Comparison of ENCODE assay signal across 8 mouse cellular contexts in the genomic region with DNA sequence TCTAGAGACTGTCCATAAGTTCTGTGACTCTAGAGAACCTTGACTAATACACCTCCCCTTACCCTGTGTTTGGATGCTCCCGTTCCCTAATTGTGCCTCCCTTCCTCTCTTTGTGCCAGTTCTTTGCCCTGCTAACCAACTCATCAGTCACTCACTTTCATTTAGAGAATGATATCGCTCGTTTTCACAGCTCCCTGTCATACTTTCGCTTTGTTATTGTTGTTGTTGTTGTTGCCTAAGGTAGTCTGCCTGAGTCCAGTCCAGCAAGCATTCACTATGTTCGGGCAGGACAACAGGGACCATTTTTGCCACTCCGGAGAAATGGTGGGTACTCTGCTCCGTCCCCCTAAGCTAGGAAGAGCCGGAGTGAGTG. TPM values are rescaled to one million over a fixed set of nuclear protein-coding genes. Genes with fewer than 3 reads are reported as not detected.
DNase-seq lines count a peak whose midpoint lies in the region; ATAC-seq and TF ChIP-seq lines count a peak whose summit lies in the region.

No protein-coding gene starts in this region.

- H3K9me3 ChIP-seq in embryonic facial prominence, embryonic 10.5 days, result no peaks in the 10 kb centered on the region
- H3K9me3 ChIP-seq in hindbrain, embryonic 16.5 days (ENCODE audit: control insufficient read depth, low read length), result no peaks in the 10 kb centered on the region
- H3K9me3 ChIP-seq in midbrain, embryonic 14.5 days (ENCODE audit: control insufficient read depth, low read length), result no peaks in the 10 kb centered on the region

- H3K4me1 ChIP-seq in kidney, adult 2 months (ENCODE audit: control insufficient read depth, insufficient read depth, low read length), result no peaks in the 10 kb centered on the region
- no peaks in the 10 kb centered on the region for H3K4me1 ChIP-seq in embryonic facial prominence, embryonic 10.5 days
- no peaks in the 10 kb centered on the region for H3K4me1 ChIP-seq in hindbrain, embryonic 16.5 days (ENCODE audit: control insufficient read depth, insufficient read depth, low read depth, low read length)
- no peaks in the 10 kb centered on the region for H3K4me1 ChIP-seq in midbrain, embryonic 14.5 days (ENCODE audit: control insufficient read depth, insufficient read depth, low read length)

- peak overlapping the region; percentile 42 for H3K4me2 ChIP-seq in hindbrain, embryonic 16.5 days (ENCODE audit: low read length)
- peak overlapping the region; percentile 23 for H3K4me2 ChIP-seq in midbrain, embryonic 14.5 days (ENCODE audit: low read length)

- TF ChIP-seq CTCF in kidney, adult 2 months (conservative IDR thresholded peaks at IDR 0.05; ENCODE audit: insufficient read depth, insufficient read length, low read depth, low read length), result no peak

- WGBS in kidney, adult 2 months, result 20% methylated on average over 8 of the region's 8 CpGs
- WGBS in embryonic facial prominence, embryonic 10.5 days, result 72% methylated on average over 8 of the region's 8 CpGs
- WGBS in hindbrain, embryonic 16.5 days, result 62% methylated on average over 8 of the region's 8 CpGs
- WGBS in midbrain, embryonic 14.5 days, result 67% methylated on average over 8 of the region's 8 CpGs

- peak overlapping the region; percentile 74 for H3K4me3 ChIP-seq in kidney, adult 2 months (ENCODE audit: insufficient read depth, low read depth, low read length)
- H3K4me3 ChIP-seq in embryonic facial prominence, embryonic 10.5 days, result peak overlapping the region; percentile 42
- peak overlapping the region; percentile 28 for H3K4me3 ChIP-seq in hindbrain, embryonic 16.5 days (ENCODE audit: low read length)
- no peak overlapping the region for H3K4me3 ChIP-seq in midbrain, embryonic 14.5 days (replicated peaks; ENCODE audit: low read depth, low read length)

- ATAC-seq in hindbrain, embryonic 16.5 days, result no peak
- no peak for ATAC-seq in midbrain, embryonic 14.5 days (ENCODE audit: low FRiP score, low TSS enrichment)

- H3K36me3 ChIP-seq in kidney, adult 2 months (ENCODE audit: control insufficient read depth, insufficient read depth, low read length), result no peaks in the 10 kb centered on the region
- no peaks in the 10 kb centered on the region for H3K36me3 ChIP-seq in embryonic facial prominence, embryonic 10.5 days (replicated peaks)
- no peaks in the 10 kb centered on the region for H3K36me3 ChIP-seq in hindbrain, embryonic 16.5 days (ENCODE audit: control insufficient read depth, insufficient read depth, low read length)
- no peaks in the 10 kb centered on the region for H3K36me3 ChIP-seq in midbrain, embryonic 14.5 days (ENCODE audit: control insufficient read depth, insufficient read depth, low read length)

- H3K9ac ChIP-seq in hindbrain, embryonic 16.5 days (ENCODE audit: low read depth, low read length), result no peak overlapping the region; the same call in 1 of the 2 replicates
- no peak overlapping the region for H3K9ac ChIP-seq in midbrain, embryonic 14.5 days (replicated peaks; ENCODE audit: low read length)

- intact Hi-C loops in gastrocnemius, postnatal 14 days (cut with DNase I; ENCODE audit: low total_unique reads), result no loop called here
- intact Hi-C loops in left cerebral cortex, postnatal 14 days (cut with DNase I), result no loop called here

- H3K27ac ChIP-seq in kidney, adult 2 months (ENCODE audit: insufficient read depth, low read depth, low read length), result peak overlapping the region; percentile 27; the same call in 1 of the 2 replicates
- H3K27ac ChIP-seq in embryonic facial prominence, embryonic 10.5 days (replicated peaks), result no peak overlapping the region
- no peak overlapping the region for H3K27ac ChIP-seq in hindbrain, embryonic 16.5 days (ENCODE audit: low read depth, low read length)
- no peak overlapping the region for H3K27ac ChIP-seq in midbrain, embryonic 14.5 days (replicated peaks; ENCODE audit: low read depth, low read length)

- no peak for TF ChIP-seq POLR2A in kidney, adult 2 months (IDR thresholded peaks at IDR 0.05; ENCODE audit: low read depth, low read length)

- DNase-seq in kidney, adult 2 months, result no peak
- no peak for DNase-seq in kidney, adult 11 months
- no peak for DNase-seq in embryonic facial prominence, embryonic 10.5 days (ENCODE audit: low spot score)
- no peak for DNase-seq in midbrain, embryonic 14.5 days
- no peak for DNase-seq in gastrocnemius, postnatal 14 days
- no peak for DNase-seq in layer of hippocampus, adult 11-12 months (ENCODE audit: low spot score)
- DNase-seq in left cerebral cortex, postnatal 14 days (ENCODE audit: low spot score in 2 of 2), result no peak

- H3K27me3 ChIP-seq in kidney, adult 2 months (replicated peaks; ENCODE audit: control insufficient read depth, insufficient read depth, low read length), result no peaks in the 10 kb centered on the region
- H3K27me3 ChIP-seq in embryonic facial prominence, embryonic 10.5 days (replicated peaks; ENCODE audit: low read depth, poor library complexity, severe bottlenecking), result no peaks in the 10 kb centered on the region
- H3K27me3 ChIP-seq in hindbrain, embryonic 16.5 days (replicated peaks; ENCODE audit: control insufficient read depth, insufficient read depth, low read length), result no peaks in the 10 kb centered on the region
- no peaks in the 10 kb centered on the region for H3K27me3 ChIP-seq in midbrain, embryonic 14.5 days (ENCODE audit: control insufficient read depth, insufficient read depth, low read length)

RNA-seq across cellular contexts. Expression of gene Ifna13, which starts 3.6 kb away (rescaled TPM):
- not detected in 2 replicates for polyA plus RNA-seq in kidney, adult 2 months (2012; rRNA removed)
- polyA plus RNA-seq in embryonic facial prominence, embryonic 10.5 days (2016; fragmentation: Nextera tagmentation; extraction: Ambion mirVana), result not detected in 2 replicates
- not detected in 2 replicates for polyA plus RNA-seq in hindbrain, embryonic 16.5 days (2015; fragmentation: Nextera tagmentation; extraction: Ambion mirVana)
- not detected in 2 replicates for polyA plus RNA-seq in midbrain, embryonic 14.5 days (2014; fragmentation: Nextera tagmentation; extraction: Ambion mirVana)
- total RNA-seq in gastrocnemius, postnatal 14 days (2021), result not detected
- not detected for total RNA-seq in left cerebral cortex, postnatal 14 days (2021)

RNA-seq across cellular contexts. Expression of gene C87499, which starts 6.5 kb away (rescaled TPM):
- not detected in 2 replicates for polyA plus RNA-seq in kidney, adult 2 months (2012; rRNA removed)
- polyA plus RNA-seq in embryonic facial prominence, embryonic 10.5 days (2016; fragmentation: Nextera tagmentation; extraction: Ambion mirVana), result not detected in 2 replicates
- polyA plus RNA-seq in hindbrain, embryonic 16.5 days (2015; fragmentation: Nextera tagmentation; extraction: Ambion mirVana), result not detected in 2 replicates
- not detected in 2 replicates for polyA plus RNA-seq in midbrain, embryonic 14.5 days (2014; fragmentation: Nextera tagmentation; extraction: Ambion mirVana)
- total RNA-seq in gastrocnemius, postnatal 14 days (2021), result not detected
- total RNA-seq in left cerebral cortex, postnatal 14 days (2021), result not detected

RNA-seq across cellular contexts. Expression of gene Ifna16, which starts 36.0 kb away (rescaled TPM):
- polyA plus RNA-seq in kidney, adult 2 months (2012; rRNA removed), result not detected in 2 replicates
- not detected in 2 replicates for polyA plus RNA-seq in embryonic facial prominence, embryonic 10.5 days (2016; fragmentation: Nextera tagmentation; extraction: Ambion mirVana)
- polyA plus RNA-seq in hindbrain, embryonic 16.5 days (2015; fragmentation: Nextera tagmentation; extraction: Ambion mirVana), result not detected in 2 replicates
- not detected in 2 replicates for polyA plus RNA-seq in midbrain, embryonic 14.5 days (2014; fragmentation: Nextera tagmentation; extraction: Ambion mirVana)
- not detected for total RNA-seq in gastrocnemius, postnatal 14 days (2021)
- total RNA-seq in left cerebral cortex, postnatal 14 days (2021), result not detected

RNA-seq across cellular contexts. Expression of gene Ifna12, which starts 37.5 kb away (rescaled TPM):
- not detected in 2 replicates for polyA plus RNA-seq in kidney, adult 2 months (2012; rRNA removed)
- polyA plus RNA-seq in embryonic facial prominence, embryonic 10.5 days (2016; fragmentation: Nextera tagmentation; extraction: Ambion mirVana), result not detected in 2 replicates
- polyA plus RNA-seq in hindbrain, embryonic 16.5 days (2015; fragmentation: Nextera tagmentation; extraction: Ambion mirVana), result not detected in 2 replicates
- polyA plus RNA-seq in midbrain, embryonic 14.5 days (2014; fragmentation: Nextera tagmentation; extraction: Ambion mirVana), result not detected in 2 replicates
- not detected for total RNA-seq in gastrocnemius, postnatal 14 days (2021)
- total RNA-seq in left cerebral cortex, postnatal 14 days (2021), result not detected

RNA-seq across cellular contexts. Expression of gene Ifna2, which starts 43.0 kb away (rescaled TPM):
- not detected in 2 replicates for polyA plus RNA-seq in kidney, adult 2 months (2012; rRNA removed)
- not detected in 2 replicates for polyA plus RNA-seq in embryonic facial prominence, embryonic 10.5 days (2016; fragmentation: Nextera tagmentation; extraction: Ambion mirVana)
- not detected in 2 replicates for polyA plus RNA-seq in hindbrain, embryonic 16.5 days (2015; fragmentation: Nextera tagmentation; extraction: Ambion mirVana)
- not detected in 2 replicates for polyA plus RNA-seq in midbrain, embryonic 14.5 days (2014; fragmentation: Nextera tagmentation; extraction: Ambion mirVana)
- not detected for total RNA-seq in gastrocnemius, postnatal 14 days (2021)
- total RNA-seq in left cerebral cortex, postnatal 14 days (2021), result not detected
